Mouse (Mus musculus) hindbrain, embryonic 12.5 days (tissue): ENCODE data around the gene Olfr204. TPM values are rescaled to one million over a fixed set of nuclear protein-coding genes. Genes with fewer than 3 reads are reported as not detected.

Experiments
- polyA plus RNA-seq: library from polyadenylated mRNA; unstranded; fragments of >200 nt; fragmentation: Nextera tagmentation; extraction: Ambion mirVana; gene quantifications from 2 replicates; pipeline ENCODE4 v1.2.1, GENCODE M21; 2016

Olfr204 gene
- polyA plus RNA-seq, 1 experiment from 2014 or later, result not detected

Other genes starting within 250 kb of the Olfr204 start
- not detected in 2 replicates for gene Olfr190, start 240.2 kb downstream of the Olfr204 start, polyA plus RNA-seq
- gene Olfr191, start 228.4 kb downstream of the Olfr204 start, polyA plus RNA-seq, result not detected in 2 replicates
- gene Olfr193, start 206.4 kb downstream of the Olfr204 start, polyA plus RNA-seq, result not detected in 2 replicates
- not detected in 2 replicates for gene Olfr194, start 197.2 kb downstream of the Olfr204 start, polyA plus RNA-seq
- gene Olfr195, start 171.2 kb downstream of the Olfr204 start, polyA plus RNA-seq, result not detected in 2 replicates
- gene Olfr196, start 147.8 kb downstream of the Olfr204 start, polyA plus RNA-seq, result not detected in 2 replicates
- gene Olfr198, start 114.7 kb downstream of the Olfr204 start, polyA plus RNA-seq, result not detected in 2 replicates
- gene Olfr199, start 98.5 kb downstream of the Olfr204 start, polyA plus RNA-seq, result not detected in 2 replicates
- gene Olfr201, start 45.6 kb downstream of the Olfr204 start, polyA plus RNA-seq, result not detected in 2 replicates
- not detected in 2 replicates for gene Olfr202, start 31.5 kb downstream of the Olfr204 start, polyA plus RNA-seq
- not detected in 2 replicates for gene Olfr203, start 19.4 kb downstream of the Olfr204 start, polyA plus RNA-seq
- gene Olfr205, start 12.9 kb upstream of the Olfr204 start, polyA plus RNA-seq, result not detected in 2 replicates
- not detected in 2 replicates for gene Olfr206, start 31.0 kb upstream of the Olfr204 start, polyA plus RNA-seq
- gene Olfr209, start 45.7 kb upstream of the Olfr204 start, polyA plus RNA-seq, result not detected in 2 replicates
- 0.08 and 0.10 TPM in 2 replicates for gene Gabrr3, start 89.1 kb upstream of the Olfr204 start, polyA plus RNA-seq
- gene Riox2, start 153.5 kb upstream of the Olfr204 start, polyA plus RNA-seq, result 19.9 and 21.6 TPM in 2 replicates